Mouse (Mus musculus) limb, embryonic 15.5 days (tissue): ENCODE measurements at regions not wholly inside any gene's neighbourhood (a gene's known extent, or its start where the extent isn't known, plus 50 kb on each side); places are given as distances from the start of the nearest gene placed in this dataset.
A peak's percentile ranks its signal among the peaks of the same experiment; 100 is the strongest.

Experiments
- ATAC-seq: fragments of 200-750 bp; cut with Nextera tagmentation; 2 replicates; pipeline ENCODE4 v1.8.0; 2017; ENCODE audit warnings: low read depth, moderate TSS enrichment; ENCODE audit not compliant: insufficient number of reproducible peaks, low FRiP score, low TSS enrichment
- H3K27ac ChIP-seq: fragments of 300-500 bp; sonication (generic); 2 replicates; pipeline ENCODE4 v1.5.1; 2015; ENCODE audit warnings: moderate library complexity, mild to moderate bottlenecking, inconsistent platforms
- H3K27me3 ChIP-seq: fragments of 300-500 bp; sonication (generic); 2 replicates; pipeline ENCODE4 v1.6.1; 2015; ENCODE audit warnings: inconsistent platforms
- H3K36me3 ChIP-seq: fragments of 300-500 bp; sonication (generic); 2 replicates; pipeline ENCODE4 v1.6.1; 2015; ENCODE audit warnings: inconsistent platforms
- H3K4me1 ChIP-seq: fragments of 300-500 bp; sonication (generic); 2 replicates; pipeline ENCODE4 v1.6.1; 2015; ENCODE audit warnings: inconsistent platforms
- H3K4me2 ChIP-seq: fragments of 300-500 bp; sonication (generic); 2 replicates; pipeline ENCODE4 v1.6.1; 2015; ENCODE audit warnings: mild to moderate bottlenecking, inconsistent platforms
- H3K4me3 ChIP-seq: fragments of 300-500 bp; sonication (generic); 2 replicates; pipeline ENCODE4 v1.5.1; 2015; ENCODE audit warnings: mild to moderate bottlenecking, inconsistent platforms
- H3K9ac ChIP-seq: fragments of 300-500 bp; sonication (generic); 2 replicates; pipeline ENCODE4 v1.6.1; 2015; ENCODE audit warnings: inconsistent platforms
- H3K9me3 ChIP-seq: fragments of 300-500 bp; sonication (generic); 2 replicates; pipeline ENCODE4 v1.6.1; 2016; ENCODE audit warnings: inconsistent platforms
- WGBS: fragments of 180-500 bp; shearing (Covaris S2); methylation state at CpG from one replicate; pipeline ENCODE4 v1.1.7; 2015; 5-methylcytosine and 5-hydroxymethylcytosine counted together

DNA sequence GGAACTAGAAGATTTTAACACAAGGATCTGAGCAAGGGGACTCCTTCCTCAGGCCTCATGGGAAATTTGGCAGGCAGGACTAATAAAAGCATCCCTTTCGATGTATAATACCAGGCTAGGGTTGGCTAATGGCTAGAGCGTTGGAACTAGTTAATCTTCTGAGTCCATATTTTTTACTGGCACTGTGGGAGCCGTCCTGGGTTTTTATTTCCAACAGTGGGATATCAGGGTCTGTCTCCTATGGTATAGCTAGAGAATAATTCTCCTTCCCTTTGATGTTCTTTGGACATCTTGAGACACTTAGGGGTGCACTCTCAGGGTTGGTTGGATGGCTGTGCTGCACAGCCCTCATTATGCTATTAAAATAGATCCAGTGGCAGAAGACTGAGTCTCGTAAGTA, 150.9 kb downstream of the Ttc32 start:
- no peak overlapping the region for H3K9ac ChIP-seq
- no peak for ATAC-seq
- H3K9me3 ChIP-seq = no peaks in the 10 kb centered on the region
- H3K36me3 ChIP-seq = no peaks in the 10 kb centered on the region
- no peak overlapping the region for H3K4me2 ChIP-seq
- 44% methylated on average over 4 of the region's 4 CpGs for WGBS
- H3K4me3 ChIP-seq = no peak overlapping the region
- H3K27me3 ChIP-seq = no peaks in the 10 kb centered on the region; the same call in 1 of the 2 replicates
- H3K4me1 ChIP-seq = peaks cover 5% of the 10 kb centered on the region; the same call in 1 of the 2 replicates
- H3K27ac ChIP-seq = no peak overlapping the region

DNA sequence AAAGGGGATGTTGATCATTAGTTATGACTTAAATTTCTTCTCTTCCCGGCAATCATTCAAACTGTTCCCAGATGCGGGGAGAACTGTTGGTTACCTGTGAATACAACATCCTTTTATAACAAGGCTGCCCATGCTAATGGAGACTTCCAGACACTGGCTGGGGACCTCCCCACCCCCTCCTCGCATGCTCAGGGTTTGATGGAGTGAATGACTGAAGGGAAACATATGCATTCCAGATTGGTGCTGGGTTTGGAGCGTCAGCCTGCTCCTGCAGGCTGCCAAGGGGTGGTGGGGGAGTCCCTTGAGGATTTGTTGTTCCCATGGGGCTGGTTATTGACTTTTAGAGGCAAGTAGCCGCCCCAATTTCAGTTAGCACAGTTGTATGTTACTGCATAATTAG, 161.9 kb downstream of the Ttc32 start:
- Histone ChIP-seq H3K9me3 (no peaks in the 10 kb centered on the region), H3K4me3 (no peak overlapping the region), H3K4me1 (peaks cover 9% of the 10 kb centered on the region), H3K27me3 (no peaks in the 10 kb centered on the region), H3K27ac (no peak overlapping the region), H3K9ac (no peak overlapping the region), H3K4me2 (no peak overlapping the region), H3K36me3 (no peaks in the 10 kb centered on the region)
- 46% methylated on average over 5 of the region's 5 CpGs for WGBS
- ATAC-seq = no peak

DNA sequence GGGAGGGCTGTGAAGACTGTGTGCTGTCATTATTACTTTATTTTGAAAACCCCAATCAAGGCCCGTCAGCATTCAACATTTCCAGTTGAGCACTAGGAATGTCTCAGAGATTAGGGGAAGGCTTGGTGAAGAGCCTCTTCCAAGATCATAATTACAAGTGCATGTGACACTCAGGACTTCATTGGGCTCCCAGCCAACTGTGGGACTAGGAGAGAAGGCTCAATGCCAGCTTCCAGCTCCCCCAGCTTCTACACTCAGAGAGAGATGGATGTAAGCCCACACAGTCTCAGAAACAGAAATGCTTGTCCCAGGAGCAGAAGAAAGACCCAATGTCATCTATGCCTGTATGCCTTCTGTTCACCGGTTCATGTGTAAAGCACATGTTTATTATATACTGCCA, 169.5 kb downstream of the Ttc32 start:
- 77% methylated on average over 2 of the region's 2 CpGs for WGBS
- Histone ChIP-seq H3K27me3 (no peaks in the 10 kb centered on the region), H3K36me3 (no peaks in the 10 kb centered on the region), H3K27ac (no peak overlapping the region), H3K4me1 (peaks cover 6% of the 10 kb centered on the region), H3K4me3 (no peak overlapping the region), H3K9me3 (no peaks in the 10 kb centered on the region), H3K4me2 (no peak overlapping the region), H3K9ac (no peak overlapping the region)
- no peak for ATAC-seq

DNA sequence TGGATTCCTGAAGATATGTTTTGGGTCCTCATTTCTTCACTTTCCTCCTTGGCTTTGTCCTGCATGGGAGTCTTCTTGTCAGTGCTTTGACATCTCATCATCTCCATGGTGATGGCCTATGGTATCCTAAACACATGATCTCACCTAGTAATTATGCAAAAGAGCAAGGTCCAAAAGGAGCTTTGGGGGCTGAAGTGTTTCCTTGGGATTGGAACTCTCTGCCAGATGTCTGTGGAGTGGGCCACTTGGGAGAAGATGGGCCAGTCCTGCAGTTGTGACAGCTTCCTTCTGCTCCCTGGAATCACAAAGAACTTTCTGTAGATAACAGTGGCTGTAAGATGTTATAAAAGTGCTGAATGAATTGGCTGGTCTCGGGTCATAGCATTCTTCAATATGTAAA, 182.4 kb downstream of the Ttc32 start:
- Histone ChIP-seq H3K36me3 (no peaks in the 10 kb centered on the region), H3K4me3 (no peak overlapping the region), H3K9me3 (no peaks in the 10 kb centered on the region), H3K27ac (no peak overlapping the region), H3K4me2 (no peak overlapping the region), H3K4me1 (no peaks in the 10 kb centered on the region), H3K9ac (no peak overlapping the region), H3K27me3 (no peaks in the 10 kb centered on the region)
- WGBS = 83% methylated on average over 1 of the region's 1 CpGs
- no peak for ATAC-seq

DNA sequence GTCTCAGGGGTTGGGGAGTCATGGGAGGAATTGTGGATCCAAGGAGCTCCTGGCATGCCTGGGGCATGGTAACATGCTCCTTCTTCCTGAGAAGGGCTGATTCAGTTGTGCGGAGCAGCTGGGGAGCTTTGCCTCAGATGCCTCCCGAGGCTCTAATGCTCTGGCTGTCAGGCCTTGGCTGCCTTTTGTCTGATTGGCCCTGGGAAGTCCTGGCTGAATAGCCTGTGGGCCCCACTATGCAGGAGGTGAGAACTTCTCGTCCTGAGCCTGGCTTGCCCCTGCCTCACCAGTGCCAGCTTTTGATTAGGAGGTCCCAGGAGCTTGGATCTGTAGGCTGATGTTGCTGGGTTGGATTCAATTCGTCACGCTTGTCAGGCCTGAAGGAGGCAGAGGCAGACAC, 195.2 kb downstream of the Ttc32 start:
- ATAC-seq = no peak
- Histone ChIP-seq H3K36me3 (no peaks in the 10 kb centered on the region), H3K4me1 (0 out of 2 replicates have a peak, but pooled peaks cover 3% of the 10 kb centered on the region), H3K4me3 (no peak overlapping the region), H3K27ac (no peak overlapping the region), H3K9ac (no peak overlapping the region), H3K4me2 (no peak overlapping the region), H3K27me3 (no peaks in the 10 kb centered on the region), H3K9me3 (no peaks in the 10 kb centered on the region)
- 46% methylated on average over 5 of the region's 5 CpGs for WGBS

DNA sequence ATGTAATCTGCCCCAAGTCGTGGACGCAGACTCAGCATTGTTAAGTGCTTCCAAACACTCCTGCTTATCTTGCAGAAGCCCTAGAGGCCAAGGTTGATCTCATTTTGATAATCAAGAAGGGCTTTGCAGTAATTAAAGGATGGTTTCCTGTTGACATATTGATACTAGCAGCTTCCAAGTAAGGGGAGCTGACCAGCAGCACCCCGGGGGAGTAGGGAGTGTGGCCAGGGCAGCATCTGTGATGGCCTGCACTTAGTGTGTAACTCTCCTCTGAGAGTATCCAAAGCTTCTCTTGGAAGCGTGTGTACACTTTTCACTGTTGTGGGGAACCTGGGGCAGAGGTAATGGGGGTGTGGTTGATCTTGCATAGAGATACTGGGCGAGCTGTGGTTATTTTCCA, 198.1 kb downstream of the Ttc32 start:
- Histone ChIP-seq H3K27me3 (no peaks in the 10 kb centered on the region), H3K4me3 (no peak overlapping the region), H3K9me3 (no peaks in the 10 kb centered on the region), H3K4me2 (no peak overlapping the region), H3K27ac (no peak overlapping the region), H3K9ac (no peak overlapping the region), H3K4me1 (0 out of 2 replicates have a peak, but pooled peaks cover 6% of the 10 kb centered on the region), H3K36me3 (no peaks in the 10 kb centered on the region)
- 87% methylated on average over 5 of the region's 5 CpGs for WGBS
- ATAC-seq = no peak

DNA sequence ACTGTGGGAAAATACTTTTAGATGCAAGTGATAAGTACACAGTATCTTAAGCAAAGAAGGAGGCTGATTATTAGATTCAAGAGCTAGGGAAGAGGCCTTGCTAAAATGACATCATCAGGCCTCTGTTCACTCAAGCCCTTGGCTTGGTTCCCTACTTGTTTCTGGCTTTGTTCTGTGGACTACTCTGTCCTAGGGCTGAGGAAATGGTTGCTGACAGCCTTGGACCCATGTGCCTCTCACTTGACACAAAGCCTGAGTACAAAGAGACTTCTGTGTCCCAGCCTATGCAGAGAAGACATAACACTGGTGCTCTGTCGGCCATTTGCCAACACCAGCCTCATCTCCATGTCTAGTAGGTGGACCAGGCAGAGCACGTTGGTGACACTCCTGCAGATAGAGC, 198.7 kb downstream of the Ttc32 start:
- Histone ChIP-seq H3K4me1 (0 out of 2 replicates have a peak, but pooled peaks cover 6% of the 10 kb centered on the region), H3K9ac (no peak overlapping the region), H3K36me3 (no peaks in the 10 kb centered on the region), H3K27me3 (no peaks in the 10 kb centered on the region), H3K9me3 (no peaks in the 10 kb centered on the region), H3K4me3 (no peak overlapping the region), H3K4me2 (no peak overlapping the region), H3K27ac (no peak overlapping the region)
- 78% methylated on average over 2 of the region's 2 CpGs for WGBS
- ATAC-seq = no peak

DNA sequence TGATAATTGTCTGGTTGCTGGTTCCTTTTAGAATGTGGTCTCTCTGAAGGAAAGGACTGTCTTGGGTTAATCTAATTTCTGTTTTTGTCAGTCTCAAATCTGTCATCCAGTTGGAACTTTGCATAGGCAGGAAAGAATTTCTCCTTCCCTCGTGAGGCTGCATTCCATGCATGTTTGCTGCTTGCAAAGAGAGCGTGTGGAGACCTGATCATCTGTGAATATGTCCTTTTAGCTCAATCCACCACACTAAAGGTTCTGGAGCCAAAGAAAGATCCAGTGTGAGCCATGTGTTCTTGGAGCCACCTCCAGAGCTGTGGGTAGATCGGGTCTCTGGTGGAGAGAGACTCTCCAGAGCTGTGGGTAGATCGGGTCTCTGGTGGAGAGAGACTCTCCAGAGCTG, 200.2 kb downstream of the Ttc32 start:
- no peak overlapping the region for H3K9ac ChIP-seq
- WGBS = 36% methylated on average over 4 of the region's 4 CpGs
- no peaks in the 10 kb centered on the region for H3K36me3 ChIP-seq
- no peak overlapping the region for H3K27ac ChIP-seq
- no peak overlapping the region for H3K4me3 ChIP-seq
- H3K4me1 ChIP-seq = 0 out of 2 replicates have a peak, but pooled peaks cover 6% of the 10 kb centered on the region
- H3K27me3 ChIP-seq = no peaks in the 10 kb centered on the region
- no peaks in the 10 kb centered on the region for H3K9me3 ChIP-seq
- no peak overlapping the region for H3K4me2 ChIP-seq
- no peak for ATAC-seq

DNA sequence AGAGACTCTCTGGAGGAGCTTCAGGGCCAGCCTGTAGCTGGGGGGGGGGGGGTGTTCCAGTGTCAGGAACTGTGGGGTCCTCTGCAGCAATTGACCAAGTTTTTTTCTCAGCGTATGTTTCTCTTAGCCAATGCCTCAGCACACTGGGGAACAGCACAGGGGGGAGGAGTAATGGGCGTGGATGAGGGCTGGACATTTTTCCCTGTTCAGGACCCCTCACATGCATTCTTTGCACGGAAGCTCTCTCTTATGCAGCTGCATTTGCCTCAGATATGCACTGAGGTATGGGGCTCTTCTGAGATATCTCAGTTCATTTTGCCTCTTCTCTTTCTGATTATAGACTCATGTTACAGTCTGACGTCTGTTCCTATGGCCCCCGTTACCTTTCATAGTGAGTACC, 200.8 kb downstream of the Ttc32 start:
- WGBS = 58% methylated on average over 5 of the region's 5 CpGs

DNA sequence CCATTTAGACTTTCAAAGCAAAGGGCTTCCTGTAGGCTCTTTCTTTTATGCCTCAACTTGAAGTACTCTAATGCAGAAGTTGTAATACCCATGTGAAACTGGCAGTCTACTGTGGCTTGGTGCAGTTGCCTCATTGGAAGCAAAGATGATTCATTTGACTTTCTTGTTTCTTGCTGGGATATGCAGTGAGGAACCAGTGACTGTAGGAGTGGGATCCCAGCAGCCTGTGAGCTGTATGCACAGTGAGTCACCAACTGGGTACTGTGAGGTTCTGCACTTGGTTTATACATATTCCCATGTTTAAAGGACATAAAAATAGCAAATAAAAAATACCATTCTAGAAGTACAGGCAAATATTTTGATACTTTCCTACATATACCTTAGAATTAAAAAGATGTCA, 202.6 kb downstream of the Ttc32 start:
- Histone ChIP-seq H3K27ac (no peak overlapping the region), H3K4me2 (no peak overlapping the region), H3K36me3 (no peaks in the 10 kb centered on the region), H3K9me3 (no peaks in the 10 kb centered on the region), H3K4me1 (0 out of 2 replicates have a peak, but pooled peaks cover 6% of the 10 kb centered on the region), H3K27me3 (no peaks in the 10 kb centered on the region), H3K4me3 (no peak overlapping the region), H3K9ac (no peak overlapping the region)
- ATAC-seq = no peak

More for the DNA sequence above, 200.8 kb downstream of the Ttc32 start:
- Histone ChIP-seq H3K27ac (no peak overlapping the region), H3K4me3 (no peak overlapping the region), H3K9me3 (no peaks in the 10 kb centered on the region), H3K9ac (no peak overlapping the region), H3K36me3 (no peaks in the 10 kb centered on the region), H3K27me3 (no peaks in the 10 kb centered on the region), H3K4me2 (no peak overlapping the region), H3K4me1 (0 out of 2 replicates have a peak, but pooled peaks cover 6% of the 10 kb centered on the region)
- no peak for ATAC-seq

DNA sequence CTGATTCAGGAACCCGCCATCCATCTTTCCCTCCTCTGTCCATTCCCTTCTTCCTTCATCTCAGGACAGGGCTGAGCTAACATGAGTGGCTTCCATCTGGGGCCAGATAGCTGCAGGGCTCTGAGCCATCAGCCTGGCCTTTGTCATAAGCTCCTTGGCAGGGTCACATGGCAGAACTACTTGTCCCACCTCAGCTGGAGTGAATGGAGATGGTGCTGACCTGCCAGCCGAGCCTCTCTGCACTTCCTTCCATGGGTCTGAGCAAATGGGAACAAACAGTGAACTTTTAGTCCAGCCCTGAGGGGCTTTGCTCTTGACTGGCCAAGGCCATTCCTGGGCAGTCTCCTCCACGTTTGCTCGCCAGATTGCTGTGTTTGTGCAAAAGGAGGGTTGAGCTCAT, 206.1 kb downstream of the Ttc32 start:
- H3K9me3 ChIP-seq = no peaks in the 10 kb centered on the region
- H3K36me3 ChIP-seq = no peaks in the 10 kb centered on the region
- H3K27me3 ChIP-seq = no peaks in the 10 kb centered on the region
- H3K4me2 ChIP-seq = no peak overlapping the region
- no peaks in the 10 kb centered on the region for H3K4me1 ChIP-seq
- ATAC-seq = no peak
- no peak overlapping the region for H3K27ac ChIP-seq
- H3K4me3 ChIP-seq = no peak overlapping the region
- WGBS = 80% methylated on average over 4 of the region's 4 CpGs
- no peak overlapping the region for H3K9ac ChIP-seq

DNA sequence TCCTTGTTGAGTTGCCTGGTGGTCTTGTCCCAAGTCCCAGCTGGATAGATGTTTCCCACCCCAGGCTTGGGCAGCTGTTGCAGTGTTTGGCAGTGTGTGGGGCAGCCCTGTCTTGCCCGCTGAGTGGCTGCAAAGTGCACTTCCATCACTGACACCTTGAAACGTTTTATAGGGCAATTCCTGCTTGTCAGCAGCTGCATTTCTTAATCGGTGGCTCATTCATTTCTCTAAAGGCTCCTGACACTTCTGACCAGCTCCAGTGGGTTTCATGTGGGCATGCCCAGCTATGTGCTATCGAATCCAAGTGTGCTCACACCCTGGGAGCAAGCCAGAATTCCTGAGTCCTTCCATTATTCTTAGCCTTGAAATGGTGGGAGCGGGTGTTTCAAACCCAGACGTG, 207.7 kb downstream of the Ttc32 start:
- no peak overlapping the region for H3K9ac ChIP-seq
- H3K36me3 ChIP-seq = no peaks in the 10 kb centered on the region
- H3K9me3 ChIP-seq = no peaks in the 10 kb centered on the region
- peak; percentile 63 for ATAC-seq
- no peak overlapping the region for H3K4me3 ChIP-seq
- WGBS = 20% methylated on average over 6 of the region's 6 CpGs
- no peaks in the 10 kb centered on the region for H3K4me1 ChIP-seq
- H3K27me3 ChIP-seq = no peaks in the 10 kb centered on the region
- H3K27ac ChIP-seq = no peak overlapping the region
- H3K4me2 ChIP-seq = no peak overlapping the region

DNA sequence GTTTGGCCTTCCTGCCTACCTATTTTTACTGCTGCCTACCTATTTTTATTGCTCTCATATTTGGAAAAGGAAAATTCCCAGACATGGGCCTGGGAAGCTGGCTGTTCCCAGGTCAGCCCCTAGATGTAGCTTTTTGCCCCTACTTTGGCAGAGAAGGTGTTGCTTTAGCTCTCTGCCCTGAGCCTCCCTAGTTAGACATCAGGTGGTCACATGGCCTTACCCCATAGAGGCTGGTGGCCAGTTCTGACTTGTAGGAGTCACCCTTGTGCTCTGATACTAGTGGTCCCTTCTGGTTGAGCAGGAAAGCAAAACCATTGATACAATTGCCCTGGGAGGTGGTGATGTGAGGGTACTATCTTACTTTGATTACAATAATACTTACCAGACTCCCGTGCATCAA, 208.2 kb downstream of the Ttc32 start:
- no peak overlapping the region for H3K4me3 ChIP-seq
- H3K27ac ChIP-seq = no peak overlapping the region
- H3K36me3 ChIP-seq = no peaks in the 10 kb centered on the region
- no peak overlapping the region for H3K4me2 ChIP-seq
- no peaks in the 10 kb centered on the region for H3K27me3 ChIP-seq
- H3K9me3 ChIP-seq = no peaks in the 10 kb centered on the region
- 0 out of 2 replicates have a peak, but pooled peaks have one; percentile 14 for ATAC-seq
- whole genome bisulfite sequencing = 65% methylated on average over 1 of the region's 1 CpGs
- H3K9ac ChIP-seq = no peak overlapping the region
- H3K4me1 ChIP-seq = no peaks in the 10 kb centered on the region
